Mouse (Mus musculus): ENCODE measurements around the gene Mal. TPM values are rescaled to one million over a fixed set of nuclear protein-coding genes. Genes with fewer than 3 reads are reported as not detected.
A peak's percentile ranks its signal among the peaks of the same experiment; 100 is the strongest.
"Not testable (repeated sequence)": the region's sequence is repeated elsewhere in the genome, so short reads cannot be mapped to it uniquely, and the experiment has no call there.

Mal gene
- total RNA-seq, 2 experiments from 2014 or later: 15.9 to 17.6 TPM

DNA sequence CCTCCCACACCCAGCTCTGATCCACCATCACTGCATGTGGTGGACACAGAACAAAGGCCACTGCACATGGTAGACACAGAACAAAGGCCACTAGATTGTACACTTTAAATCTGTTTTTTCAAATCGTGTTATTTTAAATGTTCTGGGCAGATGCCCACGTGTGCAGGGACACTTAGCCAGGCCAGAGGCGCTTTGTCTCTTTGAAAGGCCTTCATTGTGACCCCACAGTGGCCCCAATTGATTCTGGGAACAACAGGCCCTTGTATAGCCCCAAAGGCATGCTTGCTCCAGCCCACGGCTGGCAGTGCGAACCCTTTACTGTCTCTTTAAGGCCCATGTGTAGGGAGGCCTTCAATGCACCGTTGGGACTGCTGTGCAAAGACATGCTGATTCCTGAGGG lies 29.1 kb downstream of the Mal start:
- no peak for DNase-seq (ENCODE audit: low spot score in 2 of 2)

DNA sequence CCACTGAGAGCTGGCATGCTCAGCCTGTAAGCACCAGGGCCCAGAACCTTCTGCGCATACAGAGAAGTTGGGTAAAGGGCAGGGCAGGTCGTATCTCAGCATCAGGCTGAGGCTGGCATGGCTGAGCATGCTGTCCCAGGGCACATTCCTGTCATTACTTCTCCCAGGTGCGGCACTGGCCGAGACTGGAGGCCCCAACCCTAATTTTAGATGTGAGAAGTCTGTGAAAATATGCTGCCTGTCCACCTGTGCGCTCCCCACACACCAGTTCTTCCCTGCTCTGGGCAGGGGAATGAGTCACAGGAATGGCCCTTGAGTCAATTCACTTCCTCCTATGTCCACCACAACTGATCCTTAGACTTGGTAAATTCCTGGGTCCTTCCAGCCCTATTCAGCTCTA lies 30.8 kb downstream of the Mal start:
- DNase-seq (ENCODE audit: low spot score in 2 of 2): no peak

GRCm38 (mm10) chr2:127624786-127625185 lies 31.7 kb downstream of the Mal start:
- no peak for DNase-seq (ENCODE audit: low spot score in 2 of 2)

DNA sequence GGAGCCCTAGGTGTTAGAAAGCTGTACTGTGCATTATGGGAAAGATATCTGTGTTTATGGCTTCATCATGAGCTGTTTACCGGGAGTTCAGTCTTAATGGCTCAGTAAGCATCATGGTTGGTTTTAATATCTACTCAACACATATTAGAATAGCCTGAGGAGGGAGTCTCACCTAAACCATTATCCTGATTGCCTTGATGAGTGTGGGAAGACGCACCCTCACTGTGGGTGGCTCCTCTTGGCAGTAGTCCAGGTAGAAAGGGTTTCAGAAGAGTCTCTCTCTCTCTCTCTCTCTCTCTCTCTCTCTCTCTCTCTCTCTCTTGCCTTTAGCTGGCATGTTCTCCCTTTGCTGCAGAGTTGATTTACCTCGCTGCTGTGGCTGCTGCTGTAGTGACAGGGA lies 34.4 kb downstream of the Mal start:
- no peak for DNase-seq (ENCODE audit: low spot score in 2 of 2)

DNA sequence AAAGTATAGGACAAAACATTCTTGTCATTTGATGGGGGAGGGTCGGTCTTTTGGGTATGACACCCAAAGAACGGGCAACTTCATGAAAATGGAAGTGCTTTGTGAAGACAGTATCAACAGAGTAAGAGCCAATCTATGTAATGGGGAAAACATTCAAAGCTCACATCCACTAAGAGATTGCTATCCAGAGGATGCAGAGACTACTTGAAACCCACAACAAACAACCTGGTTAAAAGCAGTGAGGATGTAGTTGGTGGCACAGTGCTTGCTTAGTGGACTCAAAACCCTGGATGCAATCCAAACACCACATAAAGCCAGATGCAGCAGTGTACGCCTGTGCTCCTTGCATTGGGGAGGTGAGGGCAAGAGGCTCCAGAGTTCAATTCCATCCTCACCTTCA lies 37.2 kb downstream of the Mal start:
- no peak for DNase-seq (ENCODE audit: low spot score in 2 of 2)

DNA sequence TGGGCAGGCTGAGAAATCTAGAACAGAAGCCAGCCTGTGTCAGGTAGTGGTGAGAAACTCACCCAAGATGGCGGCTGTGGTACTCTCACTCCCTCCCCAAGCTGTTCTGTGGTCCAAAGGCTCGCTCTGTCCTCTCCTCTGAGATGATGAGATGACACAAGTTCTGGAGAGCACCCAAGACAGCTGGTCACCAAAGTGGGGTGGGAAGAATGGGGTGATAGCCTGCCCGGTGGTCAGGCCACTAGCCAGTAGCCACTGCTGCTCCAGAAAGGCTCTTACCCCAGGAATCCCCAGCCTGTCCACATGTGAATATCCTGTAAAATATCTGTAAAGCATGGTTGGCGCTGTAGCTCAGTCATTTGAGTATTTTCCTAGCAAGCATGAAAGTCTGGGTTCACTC lies 44.2 kb downstream of the Mal start:
- no peak for DNase-seq (ENCODE audit: low spot score in 2 of 2)

GRCm38 (mm10) chr2:127611386-127611785 lies 45.1 kb downstream of the Mal start:
- no peak for DNase-seq (ENCODE audit: low spot score in 2 of 2)

DNA sequence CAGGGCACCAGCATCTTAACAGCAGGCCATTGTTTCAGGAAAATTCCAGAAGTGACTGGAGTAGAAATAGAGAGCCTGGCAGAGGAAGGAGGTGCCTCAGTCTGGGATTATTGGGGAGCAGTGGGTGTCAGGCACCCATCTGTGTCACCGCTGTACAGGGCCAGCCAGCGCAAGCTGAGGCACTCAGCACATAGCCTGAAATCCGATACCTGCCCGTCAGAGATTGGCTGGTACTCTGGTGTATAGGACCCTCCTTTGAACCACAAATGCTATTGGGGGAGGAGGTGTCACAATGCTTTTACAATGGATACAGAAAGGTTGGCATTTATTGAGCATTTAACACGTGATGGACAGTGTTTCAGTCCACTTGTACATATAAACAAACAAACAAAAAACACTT lies 47.5 kb downstream of the Mal start:
- no peak for DNase-seq (ENCODE audit: low spot score in 2 of 2)

DNA sequence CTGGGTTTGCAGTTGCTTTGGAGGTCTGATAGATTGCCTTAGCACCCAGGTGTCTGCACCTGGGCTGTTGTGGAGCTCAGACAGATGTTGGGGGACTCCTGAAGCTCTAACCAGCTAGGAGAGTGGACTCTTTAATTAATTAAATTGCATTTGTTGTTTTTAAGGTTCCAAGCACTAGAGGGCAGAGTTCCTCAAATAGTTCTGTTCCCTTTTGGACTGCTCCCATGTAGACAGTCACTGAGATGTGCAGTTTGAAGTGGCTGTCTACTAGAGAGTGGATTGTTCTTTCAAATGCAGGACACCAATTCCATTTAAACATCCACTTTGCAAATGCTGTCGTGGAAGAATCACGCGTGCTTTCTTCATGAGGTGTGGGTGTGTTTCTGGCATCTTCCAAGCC lies 48.3 kb downstream of the Mal start:
- DNase-seq (ENCODE audit: low spot score in 2 of 2): no peak

DNA sequence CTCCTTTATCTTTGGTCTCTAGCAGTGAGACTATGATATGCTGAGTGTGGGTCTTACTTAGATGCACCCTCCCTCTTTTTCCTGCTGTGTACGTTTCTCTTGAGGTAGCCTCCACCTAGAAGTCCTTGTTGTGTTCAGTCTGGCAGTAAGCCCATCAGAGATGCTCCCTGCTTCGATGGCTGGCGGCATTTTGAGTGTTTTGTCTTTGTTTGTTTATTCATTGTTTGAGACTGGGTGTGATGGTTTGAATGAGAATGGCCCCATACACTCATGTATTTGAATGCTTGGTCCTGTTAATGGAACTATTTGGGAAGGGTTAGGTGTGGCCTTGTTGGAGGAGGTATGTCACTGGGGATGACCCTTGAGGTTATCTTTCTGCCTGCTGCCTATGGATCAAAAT lies 51.3 kb downstream of the Mal start:
- DNase-seq (ENCODE audit: low spot score in 2 of 2): no peak

DNA sequence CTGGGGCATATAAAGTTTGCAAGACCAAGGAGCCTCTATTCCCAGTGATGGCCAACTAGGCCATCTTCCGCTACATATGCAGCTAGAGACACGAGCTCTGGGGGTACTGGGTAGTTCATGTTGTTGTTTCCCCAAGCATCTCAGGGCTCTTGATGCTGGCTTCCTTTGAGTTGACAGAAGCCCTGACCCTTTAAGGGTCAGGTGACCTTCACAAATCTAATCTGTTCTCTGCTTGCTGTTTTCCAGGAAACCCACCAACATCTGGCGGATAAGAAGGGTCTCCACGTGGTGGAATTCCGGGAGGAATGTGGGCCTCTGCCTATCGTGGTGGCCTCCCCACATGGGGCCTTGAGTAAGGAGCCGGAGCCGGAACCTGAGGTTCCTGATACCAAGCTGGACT lies 53.1 kb downstream of the Mal start:
- DNase-seq (ENCODE audit: low spot score in 2 of 2): not testable (repeated sequence)

GRCm38 (mm10) chr2:127590840-127591239 lies 65.7 kb downstream of the Mal start:
- DNase-seq (ENCODE audit: low spot score in 2 of 2): no peak

DNA sequence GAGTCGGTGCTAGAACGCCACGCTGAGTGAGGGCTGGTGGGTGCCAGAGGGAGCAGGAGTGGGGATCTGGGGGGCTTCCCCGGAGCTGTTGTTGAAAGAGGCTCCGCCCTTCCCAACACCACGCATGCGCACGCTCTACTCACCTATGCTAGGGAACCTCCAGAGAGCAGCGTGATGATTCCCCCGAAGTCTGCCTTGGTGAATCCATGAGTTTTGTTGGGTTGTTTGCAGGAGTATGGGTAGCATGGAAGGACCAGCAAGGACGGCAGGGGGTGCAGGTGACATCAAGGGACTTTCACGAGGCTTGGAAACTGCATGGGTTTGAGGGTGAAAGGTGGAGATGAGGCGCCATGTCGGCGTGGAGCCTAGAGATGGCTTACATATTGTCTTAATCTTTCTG lies 66.3 kb downstream of the Mal start:
- DNase-seq (ENCODE audit: low spot score in 2 of 2): no peak

DNA sequence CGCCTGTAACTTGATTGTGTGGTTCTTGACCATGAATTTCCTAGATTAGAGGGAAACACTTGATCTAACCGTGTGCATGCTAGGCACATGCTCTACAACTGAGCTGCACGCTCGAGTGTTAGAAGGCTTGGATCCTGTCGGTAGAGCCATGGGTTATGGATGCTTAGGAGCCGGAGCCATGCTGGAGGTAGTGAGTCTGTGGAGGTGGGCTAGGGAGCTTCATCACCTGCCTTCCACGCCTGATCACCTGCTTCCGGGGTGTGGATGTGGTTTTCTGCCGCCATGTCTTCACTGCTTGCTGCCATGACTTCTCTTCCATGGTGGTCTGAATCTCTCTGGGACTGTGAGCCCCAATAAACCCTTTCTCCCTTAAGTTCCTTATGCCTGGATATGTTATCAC lies 67.6 kb downstream of the Mal start:
- DNase-seq (ENCODE audit: low spot score in 2 of 2): no peak

- no peak for DNase-seq (ENCODE audit: low spot score in 2 of 2)
Measured at GRCm38 (mm10) chr2:127587514-127587844, 69.0 kb downstream of the Mal start.

DNA sequence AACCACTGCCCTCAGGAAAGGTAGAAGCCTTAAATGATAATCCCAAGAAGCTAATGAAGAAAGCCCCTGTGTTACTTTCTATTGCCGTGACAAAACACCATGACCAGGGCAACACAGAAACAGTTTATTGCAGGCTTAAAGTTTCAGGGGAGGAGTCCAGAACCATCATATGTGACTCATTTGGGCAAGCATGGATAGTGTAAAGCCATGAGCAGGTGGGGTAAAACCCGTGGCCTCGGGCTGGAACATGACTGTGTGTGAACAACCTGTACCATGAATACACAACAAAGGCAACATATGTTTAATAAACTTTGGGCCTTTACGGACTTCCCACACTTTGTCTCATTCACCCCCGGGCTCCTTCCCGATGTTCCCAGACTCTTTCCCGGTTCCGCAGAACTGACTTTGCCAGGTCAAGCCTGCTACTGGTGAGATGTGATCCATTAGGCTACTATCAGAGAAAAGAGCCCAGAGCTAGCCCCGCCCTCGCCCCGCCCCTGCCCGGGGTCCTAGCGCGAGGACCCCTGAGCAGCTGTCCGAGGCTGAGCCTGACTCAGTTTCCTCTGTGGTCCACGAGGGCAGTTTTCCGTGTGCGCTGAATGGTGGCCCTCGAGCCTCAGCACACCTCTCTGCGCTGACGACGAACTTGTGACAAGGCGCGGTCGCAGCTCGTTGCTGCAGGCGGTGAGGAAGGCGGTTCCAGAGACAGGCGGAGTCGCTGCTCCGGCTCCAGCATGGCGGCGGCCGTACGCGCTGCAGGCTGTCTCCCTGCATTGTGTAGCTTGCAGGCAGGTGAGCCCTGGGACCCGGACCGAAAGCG lies 69.6 kb downstream of the Mal start, which contains the start of the genes Zfp661 and Mrps5:
Gene Zfp661 (minus strand): TSS at position 401 of the 820 bp plus-strand sequence.
Gene Mrps5 (plus strand): TSS at position 529 of the 820 bp plus-strand sequence.
- DNase-seq (ENCODE audit: low spot score in 2 of 2): peak; percentile 65 to 85

DNA sequence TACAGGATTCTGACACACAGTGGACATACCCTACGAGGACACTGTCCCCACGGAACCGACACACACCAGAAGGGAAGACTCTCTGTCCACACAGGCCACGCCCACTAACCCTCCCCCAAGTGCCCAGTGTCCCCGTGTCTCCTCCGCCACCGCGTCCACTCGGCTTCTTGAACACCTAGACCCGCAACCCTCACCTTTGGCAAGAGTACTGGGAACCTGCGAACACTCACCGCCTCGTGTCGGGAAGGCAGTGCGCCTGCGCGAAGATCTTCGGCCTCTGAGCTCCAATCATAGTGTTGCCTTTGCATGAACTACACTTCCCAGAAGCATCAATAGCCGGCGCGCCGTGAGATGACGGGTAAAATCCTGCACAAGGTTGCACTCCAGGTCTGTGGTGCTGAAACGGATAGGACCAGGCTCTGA lies 72.0 kb downstream of the Mal start:
- DNase-seq (ENCODE audit: low spot score in 2 of 2): peak; percentile 67 to 88

Other genes starting within 250 kb of the Mal start
- gene Gpat2, start 231.5 kb downstream of the Mal start, total RNA-seq (2021): under 1 TPM; 0.10 to 0.17 TPM
- 10 to 100 TPM; 11.2 to 13.2 TPM for gene Fahd2a, start 212.1 kb downstream of the Mal start, total RNA-seq (2021)
- 1 to 10 TPM in 1 of 2 experiments, under 1 TPM in 1; 0.64 to 1.0 TPM for gene Kcnip3, start 134.6 kb downstream of the Mal start, total RNA-seq (2021)
- gene Prom2, start 115.2 kb downstream of the Mal start, total RNA-seq (2021): not detected
- 1 to 10 TPM; 2.0 to 2.5 TPM for gene Zfp661, start 69.6 kb downstream of the Mal start, total RNA-seq (2021)
- gene Mrps5, start 69.5 kb downstream of the Mal start, total RNA-seq (2021): 10 to 100 TPM; 88.2 to 93.6 TPM
- 10 to 100 TPM; 10.5 to 11.0 TPM for gene Mall, start 73.2 kb upstream of the Mal start, total RNA-seq (2021)
- 10 to 100 TPM; 13.4 to 13.8 TPM for gene Nphp1, start 132.2 kb upstream of the Mal start, total RNA-seq (2021)
- 10 to 100 TPM; 43.9 to 48.3 TPM for gene Mtln, start 135.8 kb upstream of the Mal start, total RNA-seq (2021)
- 10 to 100 TPM; 10.1 to 10.6 TPM for gene Bub1, start 175.2 kb upstream of the Mal start, total RNA-seq (2021)
- gene Acoxl, start 182.2 kb upstream of the Mal start, total RNA-seq (2021): under 1 TPM; 0.21 to 0.47 TPM

All from gastrocnemius, postnatal 4 days (tissue).